In genomic region chr17:27675453-27675852, GRCm38 (mm10) we compare ENCODE assay signal across 18 mouse cellular contexts. TPM values are rescaled to one million over a fixed set of nuclear protein-coding genes. Genes with fewer than 3 reads are reported as not detected.
A peak's percentile ranks its signal among the peaks of the same experiment; 100 is the strongest.
DNase-seq lines count a peak whose midpoint lies in the region; ATAC-seq and TF ChIP-seq lines count a peak whose summit lies in the region.
"Had no signal": no experiment of that assay in that cellular context is flagged by ENCODE, and none has a peak within 500 bp of the region (broad histone marks: within the 10 kb centered on the region; RNA-seq: fewer than 3 reads in every experiment).

No protein-coding gene starts in this region.

- H3K9ac ChIP-seq in heart, postnatal 0 days (replicated peaks; ENCODE audit: low read depth, low read length) = no peak overlapping the region
- no peak overlapping the region for H3K9ac ChIP-seq in ES-E14 (ENCODE audit: insufficient read depth, low read depth, low read length, poor library complexity, severe bottlenecking)
- H3K9ac ChIP-seq: forebrain, embryonic 13.5 days; heart, embryonic 13.5 days; neural tube, embryonic 15.5 days had no signal

- H3K4me1 ChIP-seq in heart, postnatal 0 days (ENCODE audit: control insufficient read depth, insufficient read depth) = no peaks in the 10 kb centered on the region
- H3K4me1 ChIP-seq in lung, adult 2 months (ENCODE audit: control insufficient read depth, insufficient read depth, low read length) = no peaks in the 10 kb centered on the region
- H3K4me1 ChIP-seq in ES-E14 (ENCODE audit: control insufficient read depth in 2 of 2, insufficient read depth in 2 of 2, low read length in 2 of 2, poor library complexity in 1 of 2) = peaks cover 2 to 26% of the 10 kb centered on the region in 2 experiments; a peak in 3 of 4 replicates

- ATAC-seq in heart, postnatal 0 days (ENCODE audit: insufficient read depth, low read depth) = no peak
- peak; percentile 44; the same call in 1 of the 2 replicates for ATAC-seq in megakaryocyte progenitor cell, adult 5-6 weeks (replicated peaks; ENCODE audit: poor library complexity)
- ATAC-seq: forebrain, embryonic 13.5 days; hindbrain, embryonic 16.5 days; midbrain, embryonic 16.5 days had no signal

- TF ChIP-seq EP300 in heart, postnatal 0 days (IDR thresholded peaks at IDR 0.05; ENCODE audit: low read depth) = no peak

- no peak overlapping the region for H3K27ac ChIP-seq in heart, postnatal 0 days (ENCODE audit: low read depth)
- peak overlapping the region; percentile 51; the same call in 1 of the 2 replicates for H3K27ac ChIP-seq in ES-E14 (ENCODE audit: insufficient read depth, low read depth, low read length, poor library complexity, severe bottlenecking)
- H3K27ac ChIP-seq: heart, embryonic 13.5 days; neural tube, embryonic 15.5 days had no signal

- TF ChIP-seq POLR2A in lung, adult 2 months (IDR thresholded peaks at IDR 0.05; ENCODE audit: borderline replicate concordance, extremely low read depth, low read depth, low read length) = no peak

- H3K27me3 ChIP-seq in heart, postnatal 0 days (ENCODE audit: control insufficient read depth, insufficient read depth, low read length) = no peaks in the 10 kb centered on the region
- H3K27me3 ChIP-seq: forebrain, embryonic 13.5 days; heart, embryonic 13.5 days; neural tube, embryonic 15.5 days had no signal

- no peaks in the 10 kb centered on the region for H3K9me3 ChIP-seq in heart, postnatal 0 days (replicated peaks; ENCODE audit: control insufficient read depth, low read length)
- no peaks in the 10 kb centered on the region for H3K9me3 ChIP-seq in ES-E14 (ENCODE audit: control insufficient read depth, insufficient read depth, low read depth, low read length)
- H3K9me3 ChIP-seq: forebrain, embryonic 13.5 days; heart, embryonic 13.5 days; neural tube, embryonic 15.5 days had no signal

- 46% methylated on average over 9 of the region's 9 CpGs for WGBS in heart, postnatal 0 days
- WGBS in lung, adult 2 months = 46% methylated on average over 9 of the region's 9 CpGs

- in situ Hi-C loops in ES-E14 (cut with MboI; ENCODE audit: low sequenced_read_pairs in 2 of 2, unreplicated experiment in 2 of 2) = no loop called here

- DNase-seq in heart, postnatal 0 days (ENCODE audit: low spot score) = no peak
- DNase-seq in heart, postnatal 25 days (ENCODE audit: low spot score) = no peak
- DNase-seq in lung, adult 2 months = no peak
- DNase-seq in lung, postnatal 25 days (ENCODE audit: low spot score) = no peak
- DNase-seq in ES-E14 (ENCODE audit: low read depth, low spot score) = peak; percentile 56
- no peak for DNase-seq in left cerebral cortex, adult 11 months (ENCODE audit: low spot score)
- DNase-seq: gastrocnemius, postnatal 10 days; left cerebral cortex, postnatal 4 days; lung, postnatal 14 days had no signal

- H3K36me3 ChIP-seq in heart, postnatal 0 days (replicated peaks; ENCODE audit: control insufficient read depth, insufficient read depth, low read length) = no peaks in the 10 kb centered on the region
- H3K36me3 ChIP-seq in ES-E14 (ENCODE audit: control insufficient read depth, insufficient read depth, low read length, poor library complexity, severe bottlenecking) = no peaks in the 10 kb centered on the region
- H3K36me3 ChIP-seq: heart, embryonic 13.5 days; neural tube, embryonic 15.5 days had no signal

- no peak overlapping the region for H3K4me2 ChIP-seq in heart, postnatal 0 days (ENCODE audit: low read depth, low read length)
- H3K4me2 ChIP-seq: forebrain, embryonic 13.5 days; heart, embryonic 13.5 days; neural tube, embryonic 15.5 days had no signal

- H3K4me3 ChIP-seq in heart, postnatal 0 days (ENCODE audit: low read depth, low read length) = no peak overlapping the region
- H3K4me3 ChIP-seq in lung, adult 2 months (replicated peaks; ENCODE audit: extremely low read depth, low read depth, low read length) = no peak overlapping the region
- no peak overlapping the region for H3K4me3 ChIP-seq in ES-E14 (ENCODE audit: insufficient read depth in 1 of 2, low read depth in 1 of 2, low read length in 2 of 2, poor library complexity in 1 of 2, severe bottlenecking in 1 of 2)
- H3K4me3 ChIP-seq: forebrain, embryonic 13.5 days; heart, embryonic 13.5 days; neural tube, embryonic 15.5 days had no signal

- intact Hi-C loops in heart, postnatal 25 days (cut with DNase I) = no loop called here

- TF ChIP-seq CTCF in heart, postnatal 0 days (IDR thresholded peaks at IDR 0.05; ENCODE audit: low read depth) = peak; percentile 20
- TF ChIP-seq CTCF in lung, adult 2 months (IDR thresholded peaks at IDR 0.05; ENCODE audit: insufficient read depth, low read length) = 0 out of 2 replicates have a peak, but pooled peaks have one; percentile 1

TF ChIP-seq in ES-E14, 5 proteins besides CTCF, POLR2A, EP300 and RAD21:
- no peak for TF ChIP-seq ZC3H11A (IDR thresholded peaks at IDR 0.05; ENCODE audit: borderline replicate concordance, low read depth, low read length)
- no peak for TF ChIP-seq HCFC1 (IDR thresholded peaks at IDR 0.05; ENCODE audit: borderline replicate concordance, insufficient read depth, low read length)
- no peak for TF ChIP-seq MAFK (IDR thresholded peaks at IDR 0.05; ENCODE audit: insufficient read depth, low read depth, low read length)
- no peak for TF ChIP-seq CHD2 (IDR thresholded peaks at IDR 0.05; ENCODE audit: low read depth, low read length)
- TF ChIP-seq ZNF384 (IDR thresholded peaks at IDR 0.05; ENCODE audit: low read depth, low read length) = no peak

RNA-seq across cellular contexts. Expression of gene Pacsin1, which starts 20.1 kb away (rescaled TPM):
- total RNA-seq in heart, postnatal 0 days (2014; rRNA removed; ENCODE audit: low replicate concordance) = not detected in 2 replicates
- polyA plus RNA-seq in heart, postnatal 0 days (2015; fragmentation: Nextera tagmentation; extraction: Ambion mirVana) = 0.04 and 0.32 TPM in 2 replicates
- total RNA-seq in heart, postnatal 25 days (2021) = under 1 TPM; 0.25 to 0.62 TPM
- polyA plus RNA-seq in lung, adult 2 months (2012; rRNA removed) = 0.65 and 1.0 TPM in 2 replicates
- 7.9 and 8.8 TPM in 2 replicates for total RNA-seq in ES-E14 (2012; rRNA removed)
- total RNA-seq in megakaryocyte progenitor cell, adult 5-6 weeks (2015) = not detected in 2 replicates
- total RNA-seq in megakaryocyte progenitor cell, adult 5-6 weeks (2017) = 0.47 TPM in 1 of 2 replicates, not detected in the other

RNA-seq across cellular contexts. Expression of gene Rps10, which starts 39.0 kb away (rescaled TPM):
- 1,352 and 1,440 TPM in 2 replicates for total RNA-seq in heart, postnatal 0 days (2014; rRNA removed; ENCODE audit: low replicate concordance)
- 486 and 524 TPM in 2 replicates for polyA plus RNA-seq in heart, postnatal 0 days (2015; fragmentation: Nextera tagmentation; extraction: Ambion mirVana)
- total RNA-seq in heart, postnatal 25 days (2021) = 100 to 1,000 TPM; 476 to 516 TPM
- 803 and 904 TPM in 2 replicates for polyA plus RNA-seq in lung, adult 2 months (2012; rRNA removed)
- total RNA-seq in ES-E14 (2012; rRNA removed) = 1,842 and 2,049 TPM in 2 replicates
- total RNA-seq in megakaryocyte progenitor cell, adult 5-6 weeks (2015) = 2,101 and 2,175 TPM in 2 replicates
- total RNA-seq in megakaryocyte progenitor cell, adult 5-6 weeks (2017) = 2,717 and 3,085 TPM in 2 replicates

RNA-seq across cellular contexts. Expression of gene RPS10-NUDT3, which starts 40.4 kb away (rescaled TPM):
- not detected in 2 replicates for total RNA-seq in heart, postnatal 0 days (2014; rRNA removed; ENCODE audit: low replicate concordance)
- polyA plus RNA-seq in heart, postnatal 0 days (2015; fragmentation: Nextera tagmentation; extraction: Ambion mirVana) = not detected in 2 replicates
- under 1 TPM in 1 of 2 experiments, not detected in 1; 0.94 TPM for total RNA-seq in heart, postnatal 25 days (2021)
- polyA plus RNA-seq in lung, adult 2 months (2012; rRNA removed) = not detected in 2 replicates
- not detected in 2 replicates for total RNA-seq in ES-E14 (2012; rRNA removed)
- not detected in 2 replicates for total RNA-seq in megakaryocyte progenitor cell, adult 5-6 weeks (2015)
- not detected in 2 replicates for total RNA-seq in megakaryocyte progenitor cell, adult 5-6 weeks (2017)
- total RNA-seq: adrenal gland, adult 18-20 months; gastrocnemius, postnatal 10 days; left cerebral cortex, postnatal 4 days had no signal
- polyA plus RNA-seq: embryonic facial prominence, embryonic 11.5 days; forebrain, embryonic 13.5 days; heart, embryonic 13.5 days; hindbrain, embryonic 16.5 days; midbrain, embryonic 16.5 days; neural tube, embryonic 15.5 days; stomach, embryonic 16.5 days had no signal

RNA-seq across cellular contexts. Expression of gene Nudt3, which starts 52.2 kb away (rescaled TPM):
- 159 and 184 TPM in 2 replicates for total RNA-seq in heart, postnatal 0 days (2014; rRNA removed; ENCODE audit: low replicate concordance)
- 139 and 140 TPM in 2 replicates for polyA plus RNA-seq in heart, postnatal 0 days (2015; fragmentation: Nextera tagmentation; extraction: Ambion mirVana)
- 100 to 1,000 TPM; 343 TPM for total RNA-seq in heart, postnatal 25 days (2021)
- polyA plus RNA-seq in lung, adult 2 months (2012; rRNA removed) = 60.4 and 62.8 TPM in 2 replicates
- 79.9 and 97.9 TPM in 2 replicates for total RNA-seq in ES-E14 (2012; rRNA removed)
- 70.9 and 74.6 TPM in 2 replicates for total RNA-seq in megakaryocyte progenitor cell, adult 5-6 weeks (2015)
- 171 and 186 TPM in 2 replicates for total RNA-seq in megakaryocyte progenitor cell, adult 5-6 weeks (2017)

RNA-seq across cellular contexts. Expression of gene Spdef, which starts 53.3 kb away (rescaled TPM):
- 0.15 and 5.1 TPM in 2 replicates for total RNA-seq in heart, postnatal 0 days (2014; rRNA removed; ENCODE audit: low replicate concordance)
- polyA plus RNA-seq in heart, postnatal 0 days (2015; fragmentation: Nextera tagmentation; extraction: Ambion mirVana) = 0.22 and 0.26 TPM in 2 replicates
- not detected for total RNA-seq in heart, postnatal 25 days (2021)
- polyA plus RNA-seq in lung, adult 2 months (2012; rRNA removed) = 4.4 and 6.9 TPM in 2 replicates
- total RNA-seq in ES-E14 (2012; rRNA removed) = 0.53 TPM in 1 of 2 replicates, not detected in the other
- total RNA-seq in megakaryocyte progenitor cell, adult 5-6 weeks (2015) = not detected in 2 replicates
- not detected in 2 replicates for total RNA-seq in megakaryocyte progenitor cell, adult 5-6 weeks (2017)
- polyA plus RNA-seq: embryonic facial prominence, embryonic 11.5 days had no signal
